Mouse (Mus musculus): Measurements from ENCODE around the gene Llgl2. TPM values are rescaled to one million over a fixed set of nuclear protein-coding genes. Genes with fewer than 3 reads are reported as not detected.

Llgl2 gene
- polyA plus RNA-seq, 1 experiment from 2014 or later, result 59.2 TPM

DNA sequence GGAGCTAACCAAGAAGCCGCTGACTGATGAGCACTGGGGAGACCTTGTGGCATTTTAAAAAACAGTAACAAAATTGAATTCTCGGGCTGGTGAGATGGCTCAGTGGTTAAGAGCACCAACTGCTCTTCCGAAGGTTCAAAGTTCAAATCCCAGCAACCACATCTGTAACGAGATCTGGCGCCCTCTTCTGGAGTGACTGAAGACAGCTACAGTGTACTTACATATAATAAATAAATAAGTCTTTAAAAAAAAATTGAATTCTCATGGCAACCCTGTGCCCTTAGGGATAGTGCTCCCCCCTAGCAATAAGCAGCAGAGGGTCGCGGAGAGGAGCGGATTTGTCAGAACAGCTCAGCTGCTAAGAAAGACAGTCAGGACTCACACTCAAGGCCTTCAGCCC, 40.0 kb downstream of the Llgl2 start:
- Histone ChIP-seq H3K4me2 (ENCODE audit: low read length) (no peak overlapping the region), H3K9me3 (ENCODE audit: control insufficient read depth, low read length) (no peaks in the 10 kb centered on the region), H3K4me3 (ENCODE audit: low read depth, low read length) (no peak overlapping the region), H3K27ac (ENCODE audit: low read depth) (no peak overlapping the region), H3K4me1 (replicated peaks; ENCODE audit: control insufficient read depth, insufficient read depth, low read length) (peaks cover 4% of the 10 kb centered on the region), H3K9ac (ENCODE audit: low read length) (no peak overlapping the region), H3K36me3 (ENCODE audit: control insufficient read depth, insufficient read depth, low read length) (no peaks in the 10 kb centered on the region), H3K27me3 (replicated peaks; ENCODE audit: control insufficient read depth, insufficient read depth, low read length) (peaks cover 25% of the 10 kb centered on the region)
- DNase-seq (ENCODE audit: low spot score), result no peak
- 81% methylated on average over 8 of the region's 8 CpGs for whole genome bisulfite sequencing
- no peak for ATAC-seq (replicated peaks; ENCODE audit: low FRiP score, low TSS enrichment, low read depth)

DNA sequence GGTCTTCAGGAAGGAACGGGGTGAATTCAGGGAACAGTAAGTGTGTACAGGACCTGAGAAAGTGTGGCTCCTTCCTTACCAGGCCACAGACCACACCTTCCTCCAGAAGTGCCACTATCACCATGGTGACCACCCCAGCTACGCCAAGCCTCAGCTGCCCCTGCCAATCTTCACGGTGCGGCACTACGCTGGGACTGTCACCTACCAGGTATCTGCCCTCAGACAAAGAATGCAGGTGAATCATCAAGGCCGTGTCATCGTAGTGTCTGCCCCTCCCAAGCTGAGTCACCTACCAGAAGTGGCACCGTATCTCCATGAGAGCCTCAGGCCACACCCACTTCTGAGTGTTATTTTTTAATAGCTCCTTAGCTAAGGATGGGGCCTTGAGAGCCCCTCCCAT, 45.5 kb downstream of the Llgl2 start:
- no peaks in the 10 kb centered on the region for H3K27me3 ChIP-seq (replicated peaks; ENCODE audit: control insufficient read depth, insufficient read depth, low read length)
- no peak overlapping the region for H3K4me2 ChIP-seq (ENCODE audit: low read length)
- H3K4me3 ChIP-seq (ENCODE audit: low read depth, low read length), result no peak overlapping the region
- H3K36me3 ChIP-seq (ENCODE audit: control insufficient read depth, insufficient read depth, low read length), result no peaks in the 10 kb centered on the region
- H3K27ac ChIP-seq (ENCODE audit: low read depth), result no peak overlapping the region
- no peaks in the 10 kb centered on the region for H3K4me1 ChIP-seq (replicated peaks; ENCODE audit: control insufficient read depth, insufficient read depth, low read length)
- ATAC-seq (replicated peaks; ENCODE audit: low FRiP score, low TSS enrichment, low read depth), result peak; percentile 68
- DNase-seq (ENCODE audit: low spot score), result no peak
- H3K9ac ChIP-seq (ENCODE audit: low read length), result no peak overlapping the region
- H3K9me3 ChIP-seq (ENCODE audit: control insufficient read depth, low read length), result no peaks in the 10 kb centered on the region
- WGBS, result 78% methylated on average over 8 of the region's 8 CpGs

DNA sequence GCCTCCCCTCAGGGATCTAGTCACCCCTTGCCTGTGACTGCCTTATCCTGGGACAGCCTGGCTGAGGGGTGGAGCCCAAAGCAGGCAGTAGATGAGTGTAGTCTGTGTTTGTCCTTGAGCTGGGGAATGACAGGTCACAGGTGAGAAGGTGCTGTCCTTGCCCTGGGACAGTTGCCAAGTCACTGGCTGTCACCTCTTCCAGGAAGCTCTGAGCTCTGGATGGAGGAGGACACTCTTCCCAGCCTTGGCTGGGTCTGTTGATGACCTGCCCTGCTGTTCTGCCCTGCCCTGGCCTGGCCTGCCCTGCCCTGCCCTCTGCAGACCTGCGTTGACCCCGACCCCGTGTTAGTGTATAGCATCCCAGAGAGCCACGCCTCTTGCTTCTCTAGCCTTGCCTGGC, 48.6 kb downstream of the Llgl2 start:
- Histone ChIP-seq H3K9me3 (ENCODE audit: control insufficient read depth, low read length) (no peaks in the 10 kb centered on the region), H3K4me1 (replicated peaks; ENCODE audit: control insufficient read depth, insufficient read depth, low read length) (no peaks in the 10 kb centered on the region), H3K9ac (ENCODE audit: low read length) (no peak overlapping the region), H3K4me2 (ENCODE audit: low read length) (no peak overlapping the region), H3K36me3 (ENCODE audit: control insufficient read depth, insufficient read depth, low read length) (no peaks in the 10 kb centered on the region), H3K27ac (ENCODE audit: low read depth) (no peak overlapping the region), H3K4me3 (ENCODE audit: low read depth, low read length) (no peak overlapping the region), H3K27me3 (replicated peaks; ENCODE audit: control insufficient read depth, insufficient read depth, low read length) (no peaks in the 10 kb centered on the region)
- WGBS, result 48% methylated on average over 4 of the region's 4 CpGs
- DNase-seq (ENCODE audit: low spot score) (no peak), ATAC-seq (replicated peaks; ENCODE audit: low FRiP score, low TSS enrichment, low read depth) (no peak)

DNA sequence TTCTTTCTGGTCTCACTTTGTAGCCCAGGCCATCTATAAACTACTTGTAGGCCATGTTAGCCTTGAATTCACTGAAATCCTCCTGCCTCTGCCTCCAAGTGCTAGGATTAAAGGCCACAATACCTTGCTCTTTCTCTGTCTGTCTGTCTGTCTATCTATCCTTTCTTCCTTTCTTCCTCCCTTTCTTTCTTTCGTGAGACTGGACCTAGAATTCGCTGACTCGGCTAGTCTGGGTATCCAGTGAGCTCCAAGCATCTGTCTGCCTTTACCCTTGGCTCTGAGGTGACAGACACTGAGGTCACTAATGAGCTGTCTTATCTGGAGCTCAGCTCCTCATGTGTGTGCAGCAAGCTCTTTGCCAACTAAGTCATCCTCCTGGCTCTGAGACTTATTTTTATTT, 52.1 kb downstream of the Llgl2 start:
- H3K4me1 ChIP-seq (replicated peaks; ENCODE audit: control insufficient read depth, insufficient read depth, low read length), result no peaks in the 10 kb centered on the region
- no peak overlapping the region for H3K27ac ChIP-seq (ENCODE audit: low read depth)
- WGBS, result 91% methylated on average over 3 of the region's 3 CpGs
- ATAC-seq (replicated peaks; ENCODE audit: low FRiP score, low TSS enrichment, low read depth), result no peak
- H3K9ac ChIP-seq (ENCODE audit: low read length), result no peak overlapping the region
- DNase-seq (ENCODE audit: low spot score), result no peak
- no peaks in the 10 kb centered on the region for H3K36me3 ChIP-seq (ENCODE audit: control insufficient read depth, insufficient read depth, low read length)
- H3K4me2 ChIP-seq (ENCODE audit: low read length), result no peak overlapping the region
- H3K9me3 ChIP-seq (ENCODE audit: control insufficient read depth, low read length), result no peaks in the 10 kb centered on the region
- no peaks in the 10 kb centered on the region for H3K27me3 ChIP-seq (replicated peaks; ENCODE audit: control insufficient read depth, insufficient read depth, low read length)
- no peak overlapping the region for H3K4me3 ChIP-seq (ENCODE audit: low read depth, low read length)

DNA sequence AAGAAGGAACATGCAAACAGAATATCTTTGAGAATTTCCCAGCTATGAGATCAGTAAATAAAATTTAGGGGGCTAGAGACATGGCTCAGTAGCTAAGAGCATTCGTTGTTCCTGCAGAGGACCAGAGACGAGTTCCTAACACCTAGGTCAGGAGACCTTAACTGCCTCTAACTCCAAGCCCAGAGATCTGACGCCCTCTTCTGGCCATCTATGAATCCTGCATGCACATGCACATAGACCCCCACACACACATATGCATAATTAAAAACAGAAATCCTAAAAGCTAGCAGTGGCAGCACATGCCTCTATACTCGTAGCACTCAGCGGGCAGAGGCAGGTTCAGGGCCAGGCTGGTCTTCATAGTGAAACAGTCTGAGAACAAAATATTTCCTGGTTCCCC, 52.6 kb downstream of the Llgl2 start:
- 79% methylated on average over 5 of the region's 5 CpGs for WGBS
- ATAC-seq (replicated peaks; ENCODE audit: low FRiP score, low TSS enrichment, low read depth), result no peak
- no peak for DNase-seq (ENCODE audit: low spot score)

DNA sequence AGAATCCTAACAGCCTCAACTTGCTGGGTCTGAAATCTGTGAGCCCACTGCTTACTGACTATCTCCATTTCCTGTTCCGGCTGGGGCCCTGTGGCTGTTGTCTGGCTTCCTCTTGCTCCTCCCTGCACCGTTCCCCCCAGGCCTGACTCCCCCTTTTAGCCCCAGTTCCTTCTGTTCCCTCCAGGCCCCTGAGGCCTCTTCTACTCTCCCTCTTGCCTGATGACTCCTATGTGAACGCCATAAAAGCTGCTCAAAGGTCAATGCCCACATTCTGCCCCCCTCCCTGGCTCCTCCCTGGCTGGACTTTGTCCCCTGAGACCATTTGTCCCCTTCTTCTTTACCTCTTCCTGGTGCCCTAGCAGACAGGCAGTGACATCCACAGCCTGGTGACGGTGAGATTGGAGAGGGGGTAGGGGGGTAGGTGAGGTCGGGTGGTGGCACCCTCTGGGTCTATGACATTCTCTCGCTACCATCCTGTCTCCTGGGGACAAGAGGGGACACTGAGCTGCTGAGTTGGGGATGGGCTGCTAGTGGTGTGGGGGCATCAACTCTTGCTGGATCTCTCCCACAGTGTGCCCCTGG, 53.4 kb downstream of the Llgl2 start:
- Histone ChIP-seq H3K4me2 (ENCODE audit: low read length) (peak overlapping the region; percentile 35), H3K36me3 (ENCODE audit: control insufficient read depth, insufficient read depth, low read length) (no peaks in the 10 kb centered on the region), H3K9me3 (ENCODE audit: control insufficient read depth, low read length) (no peaks in the 10 kb centered on the region), H3K27me3 (replicated peaks; ENCODE audit: control insufficient read depth, insufficient read depth, low read length) (no peaks in the 10 kb centered on the region), H3K27ac (ENCODE audit: low read depth) (peak overlapping the region; percentile 71), H3K4me1 (replicated peaks; ENCODE audit: control insufficient read depth, insufficient read depth, low read length) (no peaks in the 10 kb centered on the region), H3K4me3 (ENCODE audit: low read depth, low read length) (peak overlapping the region; percentile 19), H3K9ac (ENCODE audit: low read length) (no peak overlapping the region)
- WGBS, result 44% methylated on average over 6 of the region's 6 CpGs
- DNase-seq (ENCODE audit: low spot score) (peak; percentile 74), ATAC-seq (replicated peaks; ENCODE audit: low FRiP score, low TSS enrichment, low read depth) (peak; percentile 84)

More for the DNA sequence above, 52.6 kb downstream of the Llgl2 start:
- Histone ChIP-seq H3K27me3 (replicated peaks; ENCODE audit: control insufficient read depth, insufficient read depth, low read length) (no peaks in the 10 kb centered on the region), H3K4me3 (ENCODE audit: low read depth, low read length) (no peak overlapping the region), H3K9me3 (ENCODE audit: control insufficient read depth, low read length) (no peaks in the 10 kb centered on the region), H3K27ac (ENCODE audit: low read depth) (peak overlapping the region; percentile 71; the same call in 1 of the 2 replicates), H3K9ac (ENCODE audit: low read length) (no peak overlapping the region), H3K4me1 (replicated peaks; ENCODE audit: control insufficient read depth, insufficient read depth, low read length) (no peaks in the 10 kb centered on the region), H3K36me3 (ENCODE audit: control insufficient read depth, insufficient read depth, low read length) (no peaks in the 10 kb centered on the region), H3K4me2 (ENCODE audit: low read length) (no peak overlapping the region)

DNA sequence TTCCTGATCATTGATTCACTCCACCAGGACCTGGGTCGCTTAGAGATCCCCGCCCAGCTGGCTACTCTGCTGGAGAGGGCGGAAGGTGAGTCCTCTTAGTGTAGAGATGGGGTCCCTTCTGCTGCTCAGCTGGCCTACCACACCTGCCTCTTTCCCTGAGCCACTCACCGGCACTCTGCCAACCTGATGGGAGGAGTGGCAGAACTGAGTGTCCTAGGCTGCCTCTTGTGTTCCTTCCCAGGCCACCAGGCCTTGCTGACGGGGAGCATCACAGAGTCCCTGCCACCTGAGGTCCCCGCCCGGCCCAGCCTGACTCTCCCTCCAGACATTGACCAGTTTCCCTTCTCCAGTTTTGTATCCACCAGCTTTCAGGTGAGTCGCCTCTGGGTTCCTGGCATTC, 54.2 kb downstream of the Llgl2 start:
- DNase-seq (ENCODE audit: low spot score), result no peak
- no peak overlapping the region for H3K9ac ChIP-seq (ENCODE audit: low read length)
- peak overlapping the region; percentile 19 for H3K4me3 ChIP-seq (ENCODE audit: low read depth, low read length)

DNA sequence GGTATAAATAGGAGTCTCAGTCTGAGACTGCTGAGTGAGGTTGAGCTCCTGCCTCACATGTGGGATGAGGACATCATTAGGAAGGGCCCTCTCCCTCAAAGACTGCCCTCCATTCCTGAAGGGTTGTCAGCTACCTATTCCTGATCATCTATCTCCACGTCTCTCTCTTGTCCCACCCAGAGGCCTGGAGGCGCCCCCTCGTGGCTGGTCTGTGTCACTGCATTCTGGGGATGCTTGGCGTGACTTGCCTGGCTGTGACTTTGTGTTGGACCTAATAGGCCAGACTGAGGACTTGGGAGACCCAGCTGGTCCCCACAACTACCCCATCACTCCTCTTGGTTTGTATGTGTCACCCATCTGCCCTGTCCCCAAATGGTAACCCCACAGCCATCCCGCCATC, 57.2 kb downstream of the Llgl2 start:
- Histone ChIP-seq H3K27ac (ENCODE audit: low read depth) (no peak overlapping the region), H3K4me3 (ENCODE audit: low read depth, low read length) (no peak overlapping the region), H3K27me3 (replicated peaks; ENCODE audit: control insufficient read depth, insufficient read depth, low read length) (no peaks in the 10 kb centered on the region), H3K36me3 (ENCODE audit: control insufficient read depth, insufficient read depth, low read length) (no peaks in the 10 kb centered on the region), H3K4me2 (ENCODE audit: low read length) (no peak overlapping the region), H3K9ac (ENCODE audit: low read length) (no peak overlapping the region), H3K4me1 (replicated peaks; ENCODE audit: control insufficient read depth, insufficient read depth, low read length) (no peaks in the 10 kb centered on the region), H3K9me3 (ENCODE audit: control insufficient read depth, low read length) (no peaks in the 10 kb centered on the region)
- ATAC-seq (replicated peaks; ENCODE audit: low FRiP score, low TSS enrichment, low read depth), result no peak
- DNase-seq (ENCODE audit: low spot score), result peak; percentile 67
- WGBS, result 25% methylated on average over 5 of the region's 5 CpGs

More for the DNA sequence above, 54.2 kb downstream of the Llgl2 start:
- no peaks in the 10 kb centered on the region for H3K27me3 ChIP-seq (replicated peaks; ENCODE audit: control insufficient read depth, insufficient read depth, low read length)
- ATAC-seq (replicated peaks; ENCODE audit: low FRiP score, low TSS enrichment, low read depth), result no peak
- no peak overlapping the region for H3K27ac ChIP-seq (ENCODE audit: low read depth)
- no peaks in the 10 kb centered on the region for H3K9me3 ChIP-seq (ENCODE audit: control insufficient read depth, low read length)
- 70% methylated on average over 8 of the region's 8 CpGs for WGBS
- peak overlapping the region; percentile 35 for H3K4me2 ChIP-seq (ENCODE audit: low read length)
- no peaks in the 10 kb centered on the region for H3K4me1 ChIP-seq (replicated peaks; ENCODE audit: control insufficient read depth, insufficient read depth, low read length)
- no peaks in the 10 kb centered on the region for H3K36me3 ChIP-seq (ENCODE audit: control insufficient read depth, insufficient read depth, low read length)

DNA sequence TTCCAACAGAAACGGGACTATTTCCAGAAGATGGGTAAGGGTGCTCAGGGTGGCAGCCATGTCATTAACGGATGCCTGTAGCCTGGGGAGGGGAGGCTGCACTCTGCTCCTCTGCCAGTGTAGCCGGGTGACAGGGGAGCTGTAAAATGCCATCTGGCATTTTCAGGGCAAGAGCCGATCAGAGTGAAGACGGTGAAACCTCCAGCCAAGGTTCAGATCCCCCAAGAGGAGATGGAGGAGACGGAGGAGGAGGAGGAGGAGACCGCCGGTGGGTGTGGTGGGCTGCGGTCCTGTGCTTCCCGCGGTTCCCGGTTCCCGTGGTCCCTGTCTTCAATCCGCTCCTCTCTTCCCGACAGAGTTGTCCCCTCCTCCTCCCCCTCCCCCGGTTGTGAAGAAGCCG, 59.4 kb downstream of the Llgl2 start:
- no peaks in the 10 kb centered on the region for H3K9me3 ChIP-seq (ENCODE audit: control insufficient read depth, low read length)
- no peak overlapping the region for H3K27ac ChIP-seq (ENCODE audit: low read depth)
- H3K4me1 ChIP-seq (replicated peaks; ENCODE audit: control insufficient read depth, insufficient read depth, low read length), result no peaks in the 10 kb centered on the region
- no peak for DNase-seq (ENCODE audit: low spot score)
- no peak overlapping the region for H3K4me3 ChIP-seq (ENCODE audit: low read depth, low read length)
- 23% methylated on average over 17 of the region's 17 CpGs for WGBS
- H3K36me3 ChIP-seq (ENCODE audit: control insufficient read depth, insufficient read depth, low read length), result no peaks in the 10 kb centered on the region
- H3K4me2 ChIP-seq (ENCODE audit: low read length), result peak overlapping the region; percentile 22
- no peak for ATAC-seq (replicated peaks; ENCODE audit: low FRiP score, low TSS enrichment, low read depth)
- 0 out of 2 replicates have a peak overlapping the region, but pooled peaks have one; percentile 3 for H3K9ac ChIP-seq (ENCODE audit: low read length)
- no peaks in the 10 kb centered on the region for H3K27me3 ChIP-seq (replicated peaks; ENCODE audit: control insufficient read depth, insufficient read depth, low read length)

Data from intestine, embryonic 14.5 days (tissue).